Mouse (Mus musculus) liver, adult 2 months (tissue): Measurements from ENCODE around the gene Osbp.

Experiments used
- CTCF ChIP-seq: fragments of 200-500 bp; IDR thresholded peaks from 2 replicates; pipeline ENCODE4 v1.5.1; 2011; ENCODE audit warnings: low read depth, low read length, control low read depth
- POLR2A ChIP-seq: fragments of 200-500 bp; IDR thresholded peaks from 2 replicates; pipeline ENCODE4 v1.6.1; 2011; ENCODE audit warnings: low read length, control low read depth; ENCODE audit not compliant: insufficient read depth; ENCODE audit errors: extremely low read depth

GRCm38 (mm10) chr19:11980471-11980870, 14.7 kb downstream of the Osbp start:
- TF ChIP-seq CTCF (no peak), POLR2A (no peak)
